Mouse (Mus musculus) megakaryocyte, embryonic 14.5 days (primary cell): ENCODE data around the gene Slc9a2.
"Not testable (repeated sequence)": the region's sequence is repeated elsewhere in the genome, so short reads cannot be mapped to it uniquely, and the experiment has no call there.

Experiments used
- FLI1 ChIP-seq: IDR thresholded peaks from 2 replicates; pipeline ENCODE4 v1.6.1; 2012; ENCODE audit warnings: low read length, inconsistent platforms, mixed read lengths
- GATA1 ChIP-seq: IDR thresholded peaks from 3 replicates; pipeline ENCODE4 v1.6.1; 2012; ENCODE audit warnings: mixed read lengths, low read length, inconsistent platforms, borderline replicate concordance

- not testable (repeated sequence) for TF ChIP-seq GATA1, FLI1
These were observed 12.9 kb upstream of the Slc9a2 start for GRCm38 (mm10) chr1:40667442-40667841.
